Comparison of ENCODE assay signal across 21 mouse cellular contexts in genomic region chr14:73146721-73147120, GRCm38 (mm10). TPM values are rescaled to one million over a fixed set of nuclear protein-coding genes. Genes with fewer than 3 reads are reported as not detected.
DNase-seq lines count a peak whose midpoint lies in the region; ATAC-seq and TF ChIP-seq lines count a peak whose summit lies in the region.
"Had no signal": no experiment of that assay in that cellular context is flagged by ENCODE, and none has a peak within 500 bp of the region (broad histone marks: within the 10 kb centered on the region; RNA-seq: fewer than 3 reads in every experiment).

No protein-coding gene starts in this region.

- no peak for TF ChIP-seq CTCF in lung, postnatal 0 days (IDR thresholded peaks at IDR 0.05)
- no peak for TF ChIP-seq CTCF in MEL (IDR thresholded peaks at IDR 0.05 in 2 of 3, conservative IDR thresholded peaks at IDR 0.05 in 1 of 3; ENCODE audit: control insufficient read depth in 1 of 3, insufficient read depth in 1 of 3, low read depth in 2 of 3, low read length in 3 of 3, poor library complexity in 1 of 3, severe bottlenecking in 1 of 3)

- no peaks in the 10 kb centered on the region for H3K27me3 ChIP-seq in lung, postnatal 0 days (replicated peaks; ENCODE audit: insufficient read depth, low read length)
- no peaks in the 10 kb centered on the region for H3K27me3 ChIP-seq in MEL (ENCODE audit: control insufficient read depth in 1 of 2, insufficient read depth in 2 of 2, low read length in 2 of 2)
- H3K27me3 ChIP-seq in hindbrain, embryonic 11.5 days (ENCODE audit: control insufficient read depth, insufficient read depth, low read length) = no peaks in the 10 kb centered on the region
- no peaks in the 10 kb centered on the region for H3K27me3 ChIP-seq in midbrain, embryonic 15.5 days (replicated peaks)
- H3K27me3 ChIP-seq: heart, embryonic 12.5 days; hindbrain, embryonic 12.5 days; intestine, embryonic 15.5 days had no signal

- peak; percentile 13 for DNase-seq in lung, postnatal 0 days (ENCODE audit: low spot score)
- DNase-seq in lung, postnatal 36 days = no peak
- DNase-seq in 3T3-L1 (ENCODE audit: low read depth, low spot score) (peak; percentile 19), MEL (ENCODE audit: low read depth, low spot score) (peak; percentile 34), adipocyte (ENCODE audit: low spot score) (no peak)
- no peak for DNase-seq in hindbrain, embryonic 11.5 days (ENCODE audit: low spot score)
- DNase-seq: adrenal gland, postnatal 14 days; B cell, adult 2 months; cerebellum, adult 2 months; cerebellum, postnatal 10 days; heart, adult 18-20 months; kidney, adult 18-20 months had no signal

- no peaks in the 10 kb centered on the region for H3K36me3 ChIP-seq in lung, postnatal 0 days (ENCODE audit: insufficient read depth, low read length)
- peaks cover 0 to 6% of the 10 kb centered on the region in 2 experiments; a peak in 2 of 4 replicates for H3K36me3 ChIP-seq in MEL (ENCODE audit: control insufficient read depth in 1 of 2, insufficient read depth in 2 of 2, low read length in 2 of 2)
- H3K36me3 ChIP-seq in macrophage (ENCODE audit: inconsistent target) = peaks cover 4% of the 10 kb centered on the region; the same call in 1 of the 2 replicates
- H3K36me3 ChIP-seq in hindbrain, embryonic 11.5 days (ENCODE audit: control insufficient read depth, insufficient read depth, low read length) = no peaks in the 10 kb centered on the region
- H3K36me3 ChIP-seq in midbrain, embryonic 15.5 days (replicated peaks) = no peaks in the 10 kb centered on the region
- H3K36me3 ChIP-seq: intestine, embryonic 15.5 days had no signal

- TF ChIP-seq RAD21 in MEL (IDR thresholded peaks at IDR 0.05; ENCODE audit: low read depth, low read length) = no peak

- no peaks in the 10 kb centered on the region for H3K9me3 ChIP-seq in lung, postnatal 0 days (ENCODE audit: low read length)
- no peaks in the 10 kb centered on the region for H3K9me3 ChIP-seq in MEL (replicated peaks; ENCODE audit: insufficient read depth, low read length)
- H3K9me3 ChIP-seq in hindbrain, embryonic 11.5 days (ENCODE audit: control insufficient read depth, low read length) = no peaks in the 10 kb centered on the region
- H3K9me3 ChIP-seq in midbrain, embryonic 15.5 days = no peaks in the 10 kb centered on the region
- H3K9me3 ChIP-seq: embryonic facial prominence, embryonic 10.5 days; G1E; heart, embryonic 12.5 days; hindbrain, embryonic 12.5 days; intestine, embryonic 15.5 days had no signal

- WGBS in lung, postnatal 0 days = 52% methylated on average over 3 of the region's 3 CpGs
- 66% methylated on average over 2 of the region's 3 CpGs for WGBS in macrophage (ENCODE audit: missing documents)
- WGBS in hindbrain, embryonic 11.5 days = 68% methylated on average over 3 of the region's 3 CpGs
- 75% methylated on average over 3 of the region's 3 CpGs for WGBS in midbrain, embryonic 15.5 days

- no peak overlapping the region for H3K4me3 ChIP-seq in lung, postnatal 0 days (ENCODE audit: low read depth, low read length)
- H3K4me3 ChIP-seq in MEL (ENCODE audit: control insufficient read depth in 1 of 2, insufficient read depth in 1 of 2, low read depth in 2 of 2, low read length in 2 of 2) = no peak overlapping the region
- H3K4me3 ChIP-seq in macrophage (ENCODE audit: inconsistent target) = no peak overlapping the region
- H3K4me3 ChIP-seq in hindbrain, embryonic 11.5 days (ENCODE audit: low read depth, low read length) = no peak overlapping the region
- no peak overlapping the region for H3K4me3 ChIP-seq in midbrain, embryonic 15.5 days
- H3K4me3 ChIP-seq: embryonic facial prominence, embryonic 10.5 days; heart, embryonic 12.5 days; hindbrain, embryonic 12.5 days; intestine, embryonic 15.5 days had no signal

- H3K79me2 ChIP-seq in MEL (ENCODE audit: control insufficient read depth, insufficient read depth, low read length, poor library complexity) (peaks cover 11% of the 10 kb centered on the region), macrophage (ENCODE audit: inconsistent target) (peaks cover 92% of the 10 kb centered on the region)

- no peak for ATAC-seq in lung, postnatal 0 days
- ATAC-seq in hindbrain, embryonic 11.5 days (ENCODE audit: low FRiP score) = no peak
- no peak for ATAC-seq in midbrain, embryonic 15.5 days (replicated peaks)
- ATAC-seq: forebrain, embryonic 14.5 days; hindbrain, embryonic 16.5 days; intestine, embryonic 15.5 days had no signal

- H3K9ac ChIP-seq in lung, postnatal 0 days (replicated peaks; ENCODE audit: low read depth) = no peak overlapping the region
- no peak overlapping the region for H3K9ac ChIP-seq in MEL (ENCODE audit: control insufficient read depth, low read depth, low read length, poor library complexity, severe bottlenecking)
- no peak overlapping the region for H3K9ac ChIP-seq in hindbrain, embryonic 11.5 days (ENCODE audit: low read depth, low read length)
- no peak overlapping the region for H3K9ac ChIP-seq in midbrain, embryonic 15.5 days
- H3K9ac ChIP-seq: heart, embryonic 12.5 days; hindbrain, embryonic 12.5 days; intestine, embryonic 15.5 days had no signal

- 0 out of 2 replicates have a peak, but pooled peaks cover 3% of the 10 kb centered on the region for H3K4me1 ChIP-seq in lung, postnatal 0 days (ENCODE audit: insufficient read depth, low read depth, low read length)
- peaks cover 0 to 6% of the 10 kb centered on the region in 2 experiments for H3K4me1 ChIP-seq in MEL (ENCODE audit: control insufficient read depth in 1 of 2, insufficient read depth in 2 of 2, low read length in 2 of 2)
- peaks cover 2% of the 10 kb centered on the region; the same call in 1 of the 2 replicates for H3K4me1 ChIP-seq in hindbrain, embryonic 11.5 days (replicated peaks; ENCODE audit: control insufficient read depth, insufficient read depth, low read length)
- H3K4me1 ChIP-seq in midbrain, embryonic 15.5 days = peaks cover 26% of the 10 kb centered on the region

- TF ChIP-seq POLR2A in MEL (IDR thresholded peaks at IDR 0.05; ENCODE audit: control insufficient read depth in 1 of 2, insufficient read depth in 1 of 2, low read depth in 1 of 2, low read length in 2 of 2, poor library complexity in 1 of 2) = no peak

- no peak for TF ChIP-seq EP300 in lung, postnatal 0 days (IDR thresholded peaks at IDR 0.05)
- TF ChIP-seq EP300 in MEL (IDR thresholded peaks at IDR 0.05; ENCODE audit: low read depth in 1 of 2, low read length in 2 of 2) = no peak

- no peak overlapping the region for H3K4me2 ChIP-seq in lung, postnatal 0 days (replicated peaks; ENCODE audit: low read depth, low read length)
- no peak overlapping the region for H3K4me2 ChIP-seq in hindbrain, embryonic 11.5 days (replicated peaks; ENCODE audit: low read depth, low read length)
- H3K4me2 ChIP-seq in midbrain, embryonic 15.5 days = no peak overlapping the region
- H3K4me2 ChIP-seq: heart, embryonic 12.5 days; hindbrain, embryonic 12.5 days; intestine, embryonic 15.5 days had no signal

- H3K27ac ChIP-seq in lung, postnatal 0 days (ENCODE audit: low read length) = no peak overlapping the region
- H3K27ac ChIP-seq in MEL (ENCODE audit: control insufficient read depth, low read depth, low read length) = no peak overlapping the region
- peak overlapping the region; percentile 36 for H3K27ac ChIP-seq in macrophage
- H3K27ac ChIP-seq in hindbrain, embryonic 11.5 days (ENCODE audit: low read depth, low read length) = no peak overlapping the region
- H3K27ac ChIP-seq in midbrain, embryonic 15.5 days = no peak overlapping the region
- H3K27ac ChIP-seq: embryonic facial prominence, embryonic 10.5 days; hindbrain, embryonic 12.5 days; intestine, embryonic 15.5 days had no signal

TF ChIP-seq in MEL, 35 proteins besides CTCF, POLR2A, EP300 and RAD21:
- no peak for TF ChIP-seq MYC (IDR thresholded peaks at IDR 0.05; ENCODE audit: low read depth, low read length)
- no peak for TF ChIP-seq ETS1 (IDR thresholded peaks at IDR 0.05; ENCODE audit: low read depth, low read length)
- TF ChIP-seq MAFK (IDR thresholded peaks at IDR 0.05; ENCODE audit: borderline replicate concordance, low read depth, low read length) = no peak
- TF ChIP-seq POLR2AphosphoS5 (IDR thresholded peaks at IDR 0.05; ENCODE audit: borderline replicate concordance, low read depth, low read length) = no peak

RNA-seq across cellular contexts. Expression of gene Rcbtb2, which starts 23.9 kb away (rescaled TPM):
- polyA plus RNA-seq in lung, postnatal 0 days (2015; fragmentation: Nextera tagmentation; extraction: Ambion mirVana) = 45.6 and 49.7 TPM in 2 replicates
- 5.4 and 8.6 TPM in 2 replicates for total RNA-seq in MEL (2012; rRNA removed)
- 10 to 100 TPM in 1 of 2 experiments, not detected in 1; 13.8 TPM for polyA plus RNA-seq in MEL (2012; ENCODE audit: insufficient read depth in 1 of 2, insufficient read length in 2 of 2, low read depth in 1 of 2, low replicate concordance in 2 of 2, missing spikeins in 1 of 2)
- total RNA-seq in macrophage (2018; cell fraction: chromatin; rRNA removed) = 100 to 1,000 TPM in 9 of 26 experiments, 10 to 100 TPM in 17; 10.1 to 399 (median 78.4) TPM
- 100 to 1,000 TPM in 13 of 26 experiments, 10 to 100 TPM in 13; 30.9 to 230 (median 97.0) TPM for total RNA-seq in macrophage (2018; cell fraction: cytosol; rRNA removed)
- total RNA-seq in macrophage (2018; cell fraction: nucleus; rRNA removed) = 100 to 1,000 TPM in 8 of 26 experiments, 10 to 100 TPM in 18; 16.4 to 314 (median 54.6) TPM
- polyA plus RNA-seq in macrophage (2018) = 214 to 549 TPM (median 282 TPM) in 3 replicates
- 145 and 157 TPM in 2 replicates for polyA plus RNA-seq in hindbrain, embryonic 11.5 days (2014; fragmentation: Nextera tagmentation; extraction: Ambion mirVana)
- 60.3 and 68.6 TPM in 2 replicates for polyA plus RNA-seq in midbrain, embryonic 15.5 days (2015; fragmentation: Nextera tagmentation; extraction: Ambion mirVana)

Comparison
In these comparisons a context has a peak if more than half of its experiments do, and no peak if none do; other contexts are left out.
1. DNase-seq: peak in lung, postnatal 0 days (single experiment), 3T3-L1 (single experiment) and MEL (single experiment); none in lung, postnatal 36 days (single experiment), hindbrain, embryonic 11.5 days (single experiment) and adipocyte (single experiment).